Mouse (Mus musculus) erythroblast, embryonic 14.5 days (primary cell): ENCODE results near the gene Tspan31. TPM values are rescaled to one million over a fixed set of nuclear protein-coding genes. Genes with fewer than 3 reads are reported as not detected.

Experiments used
- H3K27me3 ChIP-seq: 2 replicates; pipeline ENCODE4 v1.6.1; 2012; ENCODE audit warnings: inconsistent platforms; ENCODE audit not compliant: control insufficient read depth
- H3K36me3 ChIP-seq: 2 replicates; pipeline ENCODE4 v1.6.1; 2012; ENCODE audit warnings: mild to moderate bottlenecking, inconsistent platforms; ENCODE audit not compliant: control insufficient read depth
- H3K4me1 ChIP-seq: 2 replicates; pipeline ENCODE4 v1.6.1; 2012; ENCODE audit warnings: inconsistent platforms; ENCODE audit not compliant: control insufficient read depth
- H3K4me3 ChIP-seq: replicated peaks from 2 replicates; pipeline ENCODE3; 2012; ENCODE audit warnings: moderate library complexity, mild to moderate bottlenecking, inconsistent platforms
- H3K9me3 ChIP-seq: 2 replicates; pipeline ENCODE4 v1.6.1; 2012; ENCODE audit warnings: low read length, inconsistent platforms, mixed read lengths; ENCODE audit not compliant: control insufficient read depth
- GATA1 ChIP-seq: IDR thresholded peaks from 2 replicates; pipeline ENCODE4 v1.6.1; 2012; ENCODE audit warnings: low read length, inconsistent platforms, mixed read lengths
- TAL1 ChIP-seq: IDR thresholded peaks from 3 replicates; pipeline ENCODE4 v1.6.1; 2012; ENCODE audit warnings: low read length, inconsistent platforms, mixed read lengths
- polyA plus RNA-seq: library from polyadenylated mRNA; stranded (reverse); fragments of >175 nt; gene quantifications from 2 replicates; pipeline ENCODE4 v1.2.3, GENCODE M21; 2012

Gene Tspan31
- polyA plus RNA-seq, 1 experiment = 1.6 TPM

DNA sequence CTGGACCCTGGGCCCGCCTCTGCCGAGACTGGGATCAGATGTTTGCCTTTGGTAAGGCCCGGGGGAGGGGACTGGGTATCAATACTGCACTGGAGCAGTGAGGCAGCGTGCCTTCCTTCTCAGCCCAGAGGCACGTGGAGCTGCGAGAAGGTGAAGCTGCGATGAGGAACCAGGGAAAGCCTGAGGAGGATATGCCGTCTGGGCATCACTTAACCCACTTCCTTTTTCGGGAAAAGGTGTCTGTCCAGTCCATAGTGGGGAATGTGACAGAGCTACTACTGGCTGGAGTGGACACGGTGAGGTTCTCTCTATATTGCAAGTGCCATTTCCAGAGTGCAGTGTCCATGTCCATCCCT lies 20.0 kb downstream of the Tspan31 start:
- Histone ChIP-seq H3K9me3 (peaks cover 7% of the 10 kb centered on the region; the same call in 1 of the 2 replicates), H3K4me1 (no peaks in the 10 kb centered on the region), H3K36me3 (peaks cover 2% of the 10 kb centered on the region; the same call in 1 of the 2 replicates), H3K4me3 (no peak overlapping the region), H3K27me3 (peaks cover 76% of the 10 kb centered on the region)
- no peak for TF ChIP-seq GATA1

DNA sequence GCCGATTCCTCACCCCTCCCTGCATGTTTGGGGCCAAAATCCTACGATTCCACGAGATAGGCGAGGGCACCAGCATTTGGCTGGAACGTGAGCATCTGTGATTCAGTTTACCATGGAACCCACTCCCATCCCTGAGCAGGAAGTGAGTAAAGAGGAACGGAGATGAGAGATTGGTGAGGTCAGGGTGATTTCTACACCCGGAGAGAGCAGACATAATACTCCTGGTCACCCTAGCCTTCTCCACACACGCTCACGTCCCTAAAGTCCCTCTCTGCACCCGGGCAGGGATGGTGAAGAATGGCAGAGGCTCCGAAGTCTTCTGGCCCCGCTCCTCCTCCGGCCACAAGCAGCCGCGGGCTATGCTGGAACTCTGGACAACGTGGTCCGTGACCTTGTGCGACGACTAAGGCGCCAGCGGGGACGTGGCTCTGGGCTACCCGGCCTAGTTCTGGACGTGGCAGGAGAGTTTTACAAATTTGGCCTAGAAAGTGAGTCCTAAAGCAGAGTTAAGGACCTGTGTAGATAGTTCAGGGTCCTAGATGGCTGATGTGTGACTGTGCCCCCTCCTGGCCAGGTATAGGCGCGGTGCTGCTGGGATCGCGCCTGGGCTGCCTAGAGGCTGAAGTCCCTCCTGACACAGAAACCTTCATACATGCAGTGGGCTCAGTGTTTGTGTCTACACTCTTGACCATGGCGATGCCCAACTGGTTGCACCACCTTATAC lies 20.5 kb downstream of the Tspan31 start:
- H3K27me3 ChIP-seq = peaks cover 70% of the 10 kb centered on the region
- TF ChIP-seq TAL1 (no peak), GATA1 (no peak)
- H3K36me3 ChIP-seq = peaks cover 8% of the 10 kb centered on the region
- H3K4me3 ChIP-seq = no peak overlapping the region
- no peaks in the 10 kb centered on the region for H3K4me1 ChIP-seq
- peaks cover 7% of the 10 kb centered on the region; the same call in 1 of the 2 replicates for H3K9me3 ChIP-seq

DNA sequence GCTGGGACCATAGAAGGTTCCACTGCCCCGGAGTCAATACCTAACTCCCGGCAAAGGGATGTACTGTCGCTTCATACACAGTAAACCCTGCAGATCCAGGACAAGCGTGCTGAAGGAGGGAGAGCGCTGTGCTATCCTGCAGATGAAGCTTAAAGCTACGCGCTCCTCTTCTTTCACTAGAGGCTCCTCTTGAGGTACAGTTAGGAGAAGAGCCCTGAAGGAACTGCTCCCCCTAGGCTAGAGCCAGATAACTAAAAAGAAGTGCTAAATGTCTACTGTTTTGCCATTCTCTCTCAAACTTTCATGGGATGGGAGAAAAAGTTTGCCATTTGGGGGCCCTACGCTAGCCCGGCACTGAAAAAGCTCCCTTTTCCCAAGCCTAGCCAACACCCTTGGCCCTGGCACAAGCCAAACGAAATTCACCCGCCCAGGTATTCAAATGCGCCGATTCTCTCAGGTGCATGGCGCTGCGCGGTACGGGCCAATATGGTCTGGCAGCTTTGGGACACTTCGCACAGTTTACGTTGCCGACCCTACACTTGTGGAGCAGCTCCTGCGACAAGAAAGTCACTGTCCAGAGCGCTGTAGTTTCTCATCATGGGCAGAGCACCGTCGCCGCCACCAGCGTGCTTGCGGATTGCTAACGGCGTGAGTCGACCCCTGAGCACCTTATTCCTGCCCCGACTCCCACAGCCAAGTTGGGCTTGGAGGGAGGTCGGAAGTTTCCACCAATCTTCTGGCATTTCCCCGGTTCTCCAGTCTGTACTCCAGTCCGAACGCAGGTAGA lies 21.3 kb downstream of the Tspan31 start:
- Histone ChIP-seq H3K36me3 (peaks cover 12% of the 10 kb centered on the region), H3K4me3 (no peak overlapping the region), H3K9me3 (peaks cover 7% of the 10 kb centered on the region; the same call in 1 of the 2 replicates), H3K4me1 (no peaks in the 10 kb centered on the region), H3K27me3 (peaks cover 63% of the 10 kb centered on the region)
- no peak for TF ChIP-seq GATA1
- TF ChIP-seq TAL1 = no peak

DNA sequence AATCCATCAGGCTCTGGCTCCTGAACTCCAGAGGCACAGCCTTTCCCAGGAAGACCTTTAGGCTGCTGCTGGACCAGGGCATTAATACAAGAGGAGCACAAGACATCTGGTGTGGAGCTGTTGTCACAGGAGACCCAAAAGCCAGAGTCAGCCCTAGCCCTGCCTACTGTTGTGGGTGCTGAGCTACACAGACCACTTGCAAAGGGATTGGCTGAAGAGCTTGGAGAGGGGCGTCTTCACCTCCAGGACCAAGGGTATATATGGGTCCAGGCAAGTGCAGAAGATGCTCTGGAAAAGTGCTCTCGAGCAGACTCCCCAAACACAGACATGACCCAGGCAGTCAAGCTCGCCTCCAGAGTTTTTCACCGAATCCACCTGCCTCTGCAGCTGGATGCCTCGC lies 22.1 kb downstream of the Tspan31 start, which contains the start of gene Cyp27b1:
Gene Cyp27b1 (plus strand): TSS at position 297 of the 400 bp plus-strand sequence.
- no peak for TF ChIP-seq TAL1
- TF ChIP-seq GATA1 = no peak
- peaks cover 7% of the 10 kb centered on the region; the same call in 1 of the 2 replicates for H3K9me3 ChIP-seq
- peaks cover 3% of the 10 kb centered on the region for H3K4me1 ChIP-seq
- H3K27me3 ChIP-seq = peaks cover 55% of the 10 kb centered on the region
- H3K36me3 ChIP-seq = peaks cover 18% of the 10 kb centered on the region
- no peak within 1 kb of the TSS for H3K4me3 ChIP-seq

DNA sequence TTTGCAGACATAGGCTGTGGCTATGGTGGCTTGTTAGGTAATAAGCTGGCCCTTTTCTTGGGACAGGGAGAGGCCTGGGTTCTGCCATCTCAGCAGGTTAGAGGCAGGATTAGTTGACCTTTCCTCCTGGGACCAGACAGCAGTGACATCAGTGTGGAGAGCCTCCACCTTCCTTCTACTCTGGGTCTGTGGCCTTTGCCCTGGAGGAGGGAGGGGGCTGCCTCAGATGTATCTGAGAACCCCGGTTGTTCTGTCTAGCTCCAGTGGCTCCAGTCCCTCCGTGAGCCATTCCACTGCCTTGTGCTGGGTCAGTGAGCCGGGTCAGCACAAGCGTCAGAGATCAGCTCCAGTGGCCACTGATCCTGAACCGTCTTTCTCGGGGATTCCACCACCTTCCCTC lies 26.9 kb downstream of the Tspan31 start:
- TF ChIP-seq TAL1 (no peak), GATA1 (no peak)
- Histone ChIP-seq H3K27me3 (peaks cover 45% of the 10 kb centered on the region), H3K4me3 (no peak overlapping the region), H3K9me3 (peaks cover 4% of the 10 kb centered on the region), H3K36me3 (peaks cover 18% of the 10 kb centered on the region), H3K4me1 (peaks cover 27% of the 10 kb centered on the region)

DNA sequence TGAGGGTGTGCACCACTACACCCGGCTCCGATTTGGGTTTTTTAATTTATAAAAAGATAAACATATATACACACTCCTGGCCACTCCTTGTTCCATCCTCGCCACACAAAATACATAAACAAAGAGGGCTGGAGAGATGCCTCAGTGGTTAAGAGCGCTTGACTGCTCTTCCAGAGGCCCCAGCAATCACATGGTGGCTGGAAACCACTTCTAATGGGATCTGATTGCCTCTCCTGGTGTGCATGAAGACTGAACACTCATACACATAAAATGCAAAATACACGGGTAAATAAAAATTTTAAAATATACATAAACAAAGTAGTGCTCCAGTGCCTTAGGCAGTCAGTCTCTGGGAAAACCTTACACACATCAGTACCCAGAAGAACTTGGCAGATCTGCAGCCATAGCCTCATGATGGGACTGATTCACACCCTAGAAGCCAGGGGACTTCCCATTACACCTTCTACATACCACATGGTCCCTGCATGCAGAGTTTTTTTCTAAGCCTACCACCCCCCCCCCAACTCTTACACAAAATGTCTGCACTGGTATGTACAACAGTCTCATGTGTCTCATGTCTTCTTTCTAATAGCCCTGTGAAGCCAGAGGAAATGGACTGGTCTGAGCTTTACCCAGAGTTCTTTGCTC lies 27.5 kb downstream of the Tspan31 start:
- Histone ChIP-seq H3K36me3 (peaks cover 18% of the 10 kb centered on the region), H3K9me3 (peaks cover 4% of the 10 kb centered on the region), H3K27me3 (peaks cover 44% of the 10 kb centered on the region), H3K4me1 (peaks cover 27% of the 10 kb centered on the region), H3K4me3 (peak overlapping the region; percentile 80)
- no peak for TF ChIP-seq TAL1
- no peak for TF ChIP-seq GATA1

DNA sequence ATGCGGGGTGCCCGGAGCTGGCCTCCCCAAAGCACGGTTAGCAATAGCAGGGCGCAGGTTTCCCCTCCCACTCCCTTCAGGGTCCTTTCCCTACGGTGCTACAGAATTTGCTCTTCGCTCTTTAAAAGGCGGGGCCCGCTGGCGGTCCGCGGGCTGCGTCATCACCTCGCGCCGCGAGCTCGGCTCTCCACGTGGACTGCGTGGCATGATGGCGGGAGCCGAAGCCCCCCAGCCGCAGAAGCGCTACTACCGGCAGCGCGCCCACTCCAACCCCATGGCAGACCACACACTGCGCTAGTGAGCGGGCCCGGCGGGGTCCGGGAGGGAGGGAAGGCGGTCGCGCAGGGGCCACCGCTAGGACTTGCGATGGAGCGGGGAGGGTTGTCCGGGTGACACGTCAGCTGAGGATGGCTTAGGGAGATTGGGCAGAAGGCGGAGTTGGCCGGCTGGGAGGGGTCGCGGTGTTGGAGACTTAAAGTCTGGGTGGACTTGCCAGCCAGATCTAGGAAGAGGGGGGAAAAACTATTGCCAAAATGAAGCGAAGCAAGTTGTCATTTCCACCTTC lies 28.2 kb downstream of the Tspan31 start:
- no peak for TF ChIP-seq GATA1
- no peak for TF ChIP-seq TAL1
- Histone ChIP-seq H3K4me3 (peak overlapping the region; percentile 80), H3K27me3 (peaks cover 47% of the 10 kb centered on the region), H3K4me1 (peaks cover 27% of the 10 kb centered on the region), H3K36me3 (peaks cover 18% of the 10 kb centered on the region), H3K9me3 (peaks cover 4% of the 10 kb centered on the region)

DNA sequence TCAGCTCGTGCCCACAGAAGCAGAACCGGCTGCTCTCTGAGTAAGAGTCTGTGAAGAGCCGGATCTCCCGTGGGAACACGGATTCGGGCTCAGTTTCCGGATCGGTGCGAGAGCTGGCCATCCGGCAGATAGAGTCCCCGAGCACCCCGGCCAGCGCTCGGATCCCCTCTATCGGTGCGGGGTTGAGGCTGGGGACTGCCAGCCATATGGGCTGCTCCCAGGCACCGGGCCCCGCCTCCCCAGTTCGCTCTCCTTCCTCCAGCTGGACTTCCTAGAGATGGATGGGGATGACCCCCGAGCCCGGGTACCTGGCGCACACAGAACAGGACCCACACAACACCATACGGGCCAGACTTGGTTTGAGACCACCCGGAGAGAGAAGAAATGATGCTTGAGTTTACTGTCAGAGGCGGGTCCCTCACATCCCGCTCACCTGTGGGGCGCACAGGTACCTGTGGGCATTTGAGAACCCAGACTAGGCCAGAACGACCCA lies 28.7 kb downstream of the Tspan31 start, which contains the start of the genes Mettl1 and Eef1akmt3:
Gene Mettl1 (plus strand): TSS at position 141 of the 493 bp plus-strand sequence.
Gene Eef1akmt3 (minus strand): TSS at position 240 of the 493 bp plus-strand sequence.
- peaks cover 50% of the 10 kb centered on the region for H3K27me3 ChIP-seq
- H3K36me3 ChIP-seq = peaks cover 18% of the 10 kb centered on the region
- peaks cover 4% of the 10 kb centered on the region for H3K9me3 ChIP-seq
- TF ChIP-seq TAL1 = no peak
- TF ChIP-seq GATA1 = no peak
- H3K4me3 ChIP-seq = peak within 1 kb of the TSS; percentile 80
- H3K4me1 ChIP-seq = peaks cover 27% of the 10 kb centered on the region
